Mouse (Mus musculus) forebrain, embryonic 12.5 days (tissue): ENCODE results near the gene Psmd1. TPM values are rescaled to one million over a fixed set of nuclear protein-coding genes. Genes with fewer than 3 reads are reported as not detected.

Experiments used
- ATAC-seq: fragments of 200-750 bp; cut with Nextera tagmentation; 2 replicates; pipeline ENCODE4 v1.8.0; 2017; ENCODE audit warnings: moderate TSS enrichment; ENCODE audit not compliant: low FRiP score
- H3K27ac ChIP-seq: fragments of 300-500 bp; sonication (generic); 2 replicates; pipeline ENCODE4 v1.5.1; 2016; ENCODE audit warnings: mild to moderate bottlenecking
- H3K27me3 ChIP-seq: fragments of 300-500 bp; sonication (generic); 2 replicates; pipeline ENCODE4 v1.6.1; 2016; ENCODE audit warnings: mild to moderate bottlenecking
- H3K36me3 ChIP-seq: fragments of 300-500 bp; sonication (generic); replicated peaks from 2 replicates; pipeline ENCODE4 v1.6.1; 2016; ENCODE audit warnings: mild to moderate bottlenecking
- H3K4me1 ChIP-seq: fragments of 300-500 bp; sonication (generic); 2 replicates; pipeline ENCODE4 v1.6.1; 2016
- H3K4me2 ChIP-seq: fragments of 300-500 bp; sonication (generic); 2 replicates; pipeline ENCODE4 v1.6.1; 2016; ENCODE audit warnings: mild to moderate bottlenecking, moderate library complexity
- H3K4me3 ChIP-seq: fragments of 300-500 bp; sonication (generic); replicated peaks from 2 replicates; pipeline ENCODE4 v1.5.1; 2016; ENCODE audit warnings: mild to moderate bottlenecking
- H3K9ac ChIP-seq: fragments of 300-500 bp; sonication (generic); 2 replicates; pipeline ENCODE4 v1.6.1; 2016; ENCODE audit warnings: mild to moderate bottlenecking
- H3K9me3 ChIP-seq: fragments of 300-500 bp; sonication (generic); 2 replicates; pipeline ENCODE4 v1.6.1; 2016
- WGBS: fragments of 180-500 bp; shearing (Covaris S2); methylation state at CpG from one replicate; pipeline ENCODE4 v1.1.7; 2016; 5-methylcytosine and 5-hydroxymethylcytosine counted together
- polyA plus RNA-seq: library from polyadenylated mRNA; unstranded; fragments of >200 nt; fragmentation: Nextera tagmentation; extraction: Ambion mirVana; gene quantifications from 2 replicates; pipeline ENCODE4 v1.2.1, GENCODE M21; 2016

Gene Psmd1
- polyA plus RNA-seq, 1 experiment from 2014 or later: 202 TPM

DNA sequence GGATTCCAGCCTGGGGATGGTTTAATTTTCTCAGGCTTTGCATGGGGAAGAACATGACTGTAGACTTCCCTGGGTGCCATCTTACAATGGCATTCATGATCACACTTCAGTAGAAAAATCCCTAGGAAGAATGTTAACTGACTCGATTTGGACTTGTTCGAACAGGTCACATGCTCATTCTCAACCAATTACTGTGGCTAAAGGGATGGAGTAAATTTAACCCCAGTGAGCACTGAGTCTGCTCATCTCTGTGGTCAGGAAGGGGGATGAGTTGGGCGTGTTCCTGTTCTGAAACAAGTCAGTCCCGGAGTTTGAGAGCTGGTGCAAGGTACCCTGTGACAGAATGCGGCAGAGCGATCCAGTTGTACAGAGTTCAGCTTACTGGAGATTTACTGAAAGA lies 86.7 kb downstream of the Psmd1 start:
- Histone ChIP-seq H3K27me3 (no peaks in the 10 kb centered on the region), H3K4me2 (no peak overlapping the region), H3K9me3 (no peaks in the 10 kb centered on the region), H3K27ac (no peak overlapping the region), H3K9ac (no peak overlapping the region), H3K36me3 (no peaks in the 10 kb centered on the region), H3K4me1 (peaks cover 15% of the 10 kb centered on the region), H3K4me3 (no peak overlapping the region)
- ATAC-seq: no peak
- 83% methylated on average over 6 of the region's 6 CpGs for WGBS

- Histone ChIP-seq H3K4me3 (no peak overlapping the region), H3K4me2 (no peak overlapping the region), H3K27me3 (no peaks in the 10 kb centered on the region), H3K36me3 (no peaks in the 10 kb centered on the region), H3K9me3 (no peaks in the 10 kb centered on the region), H3K4me1 (peaks cover 19% of the 10 kb centered on the region), H3K27ac (no peak overlapping the region), H3K9ac (no peak overlapping the region)
- ATAC-seq: no peak
- 87% methylated on average over 7 of the region's 7 CpGs for WGBS
These were observed 87.2 kb downstream of the Psmd1 start for GRCm38 (mm10) chr1:86151376-86151775.

GRCm38 (mm10) chr1:86152618-86153017 lies 88.4 kb downstream of the Psmd1 start:
- no peaks in the 10 kb centered on the region for H3K36me3 ChIP-seq
- peaks cover 19% of the 10 kb centered on the region for H3K4me1 ChIP-seq
- H3K9ac ChIP-seq: no peak overlapping the region
- H3K4me3 ChIP-seq: no peak overlapping the region
- no peaks in the 10 kb centered on the region for H3K27me3 ChIP-seq
- 83% methylated on average over 1 of the region's 1 CpGs for WGBS
- H3K4me2 ChIP-seq: no peak overlapping the region
- H3K27ac ChIP-seq: no peak overlapping the region
- H3K9me3 ChIP-seq: no peaks in the 10 kb centered on the region
- ATAC-seq: no peak

GRCm38 (mm10) chr1:86154133-86154823 lies 90.1 kb downstream of the Psmd1 start, which contains the start of gene Armc9:
Gene Armc9 (plus strand): TSS chr1:86154780.
- Histone ChIP-seq H3K27me3 (no peaks in the 10 kb centered on the region), H3K4me2 (peak within 1 kb of the TSS; percentile 83), H3K9me3 (no peaks in the 10 kb centered on the region), H3K4me1 (peaks cover 19% of the 10 kb centered on the region), H3K36me3 (no peaks in the 10 kb centered on the region), H3K9ac (peak within 1 kb of the TSS; percentile 80), H3K27ac (peak within 1 kb of the TSS; percentile 67), H3K4me3 (peak within 1 kb of the TSS; percentile 80)
- ATAC-seq: peak; percentile 100
- 3% methylated on average over 40 of the region's 40 CpGs for WGBS

DNA sequence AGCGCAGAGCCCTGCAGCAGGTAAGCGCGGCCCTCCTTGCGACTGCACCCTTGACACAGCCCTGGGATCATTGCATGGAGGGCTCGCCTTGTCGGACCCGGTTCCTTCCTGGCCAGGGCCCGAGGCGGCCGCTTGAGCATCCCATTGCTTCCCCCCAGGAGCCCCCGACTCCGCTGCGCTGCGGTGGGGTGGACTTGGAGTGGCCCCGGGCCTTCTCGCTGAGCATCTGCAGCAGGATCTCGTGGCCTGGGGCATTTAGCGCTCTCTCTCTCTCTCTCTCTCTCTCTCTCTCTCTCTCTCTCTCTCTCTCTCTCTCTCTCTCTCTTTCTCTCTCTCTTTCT lies 90.6 kb downstream of the Psmd1 start:
- Histone ChIP-seq H3K27ac (no peak overlapping the region), H3K4me1 (peaks cover 19% of the 10 kb centered on the region), H3K4me2 (peak overlapping the region; percentile 83), H3K27me3 (no peaks in the 10 kb centered on the region), H3K36me3 (no peaks in the 10 kb centered on the region), H3K9ac (peak overlapping the region; percentile 80), H3K9me3 (no peaks in the 10 kb centered on the region), H3K4me3 (peak overlapping the region; percentile 80)
- 0% methylated on average over 18 of the region's 18 CpGs for WGBS
- no peak for ATAC-seq

GRCm38 (mm10) chr1:86156075-86156474 lies 91.9 kb downstream of the Psmd1 start:
- H3K27ac ChIP-seq: no peak overlapping the region
- no peaks in the 10 kb centered on the region for H3K27me3 ChIP-seq
- H3K4me3 ChIP-seq: peak overlapping the region; percentile 80; the same call in 1 of the 2 replicates
- peaks cover 12% of the 10 kb centered on the region for H3K36me3 ChIP-seq
- H3K9me3 ChIP-seq: no peaks in the 10 kb centered on the region
- H3K4me2 ChIP-seq: no peak overlapping the region
- no peak for ATAC-seq
- 83% methylated on average over 3 of the region's 3 CpGs for WGBS
- H3K4me1 ChIP-seq: peaks cover 19% of the 10 kb centered on the region
- H3K9ac ChIP-seq: no peak overlapping the region

GRCm38 (mm10) chr1:86156595-86156994 lies 92.4 kb downstream of the Psmd1 start:
- no peak for ATAC-seq
- no peak overlapping the region for H3K4me3 ChIP-seq

GRCm38 (mm10) chr1:86160059-86160458 lies 95.9 kb downstream of the Psmd1 start:
- Histone ChIP-seq H3K36me3 (peaks cover 48% of the 10 kb centered on the region), H3K9me3 (no peaks in the 10 kb centered on the region), H3K9ac (no peak overlapping the region), H3K4me2 (no peak overlapping the region), H3K4me1 (peaks cover 12% of the 10 kb centered on the region), H3K27ac (no peak overlapping the region), H3K4me3 (no peak overlapping the region), H3K27me3 (no peaks in the 10 kb centered on the region)
- 93% methylated on average over 6 of the region's 6 CpGs for WGBS
- ATAC-seq: no peak

More at GRCm38 (mm10) chr1:86156595-86156994, 92.4 kb downstream of the Psmd1 start:
- no peak overlapping the region for H3K9ac ChIP-seq
- peaks cover 19% of the 10 kb centered on the region for H3K4me1 ChIP-seq
- 90% methylated on average over 6 of the region's 6 CpGs for WGBS
- no peaks in the 10 kb centered on the region for H3K27me3 ChIP-seq
- H3K36me3 ChIP-seq: peaks cover 17% of the 10 kb centered on the region
- no peak overlapping the region for H3K4me2 ChIP-seq
- H3K27ac ChIP-seq: no peak overlapping the region
- no peaks in the 10 kb centered on the region for H3K9me3 ChIP-seq

- H3K4me2 ChIP-seq: no peak overlapping the region
- H3K4me3 ChIP-seq: no peak overlapping the region
- H3K9me3 ChIP-seq: no peaks in the 10 kb centered on the region
- H3K27ac ChIP-seq: no peak overlapping the region
- H3K9ac ChIP-seq: no peak overlapping the region
- peaks cover 52% of the 10 kb centered on the region for H3K36me3 ChIP-seq
- H3K27me3 ChIP-seq: no peaks in the 10 kb centered on the region
- H3K4me1 ChIP-seq: peaks cover 8% of the 10 kb centered on the region
- ATAC-seq: no peak
- 95% methylated on average over 5 of the region's 5 CpGs for WGBS
These were observed 96.3 kb downstream of the Psmd1 start for GRCm38 (mm10) chr1:86160479-86160878.

DNA sequence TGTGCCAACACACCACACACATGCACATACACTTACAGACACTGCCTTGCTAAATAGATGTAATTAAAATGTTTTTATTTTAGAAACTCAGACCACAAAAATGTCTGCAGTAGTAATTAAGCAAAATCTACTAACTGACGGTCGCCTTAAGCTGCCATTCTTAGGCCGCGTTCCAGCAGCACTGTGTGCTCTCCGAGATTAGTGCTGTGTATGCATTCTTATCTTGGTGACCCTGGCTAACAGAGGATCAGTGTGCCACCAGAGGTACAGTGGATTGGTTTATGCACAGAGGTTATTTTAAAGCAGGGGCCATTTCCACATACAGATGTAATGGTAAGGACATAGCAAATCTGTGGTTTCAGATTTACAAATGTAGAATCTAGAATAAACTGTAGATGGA lies 96.9 kb downstream of the Psmd1 start:
- H3K9me3 ChIP-seq: no peaks in the 10 kb centered on the region
- H3K27ac ChIP-seq: no peak overlapping the region
- no peaks in the 10 kb centered on the region for H3K27me3 ChIP-seq
- ATAC-seq: no peak
- no peak overlapping the region for H3K9ac ChIP-seq
- WGBS: 96% methylated on average over 5 of the region's 5 CpGs
- peaks cover 52% of the 10 kb centered on the region for H3K36me3 ChIP-seq
- peaks cover 2% of the 10 kb centered on the region; the same call in 1 of the 2 replicates for H3K4me1 ChIP-seq
- H3K4me2 ChIP-seq: no peak overlapping the region
- no peak overlapping the region for H3K4me3 ChIP-seq

GRCm38 (mm10) chr1:86174602-86175001 lies 110.4 kb downstream of the Psmd1 start:
- H3K9ac ChIP-seq: no peak overlapping the region
- H3K9me3 ChIP-seq: no peaks in the 10 kb centered on the region
- WGBS: 94% methylated on average over 5 of the region's 5 CpGs
- H3K36me3 ChIP-seq: peaks cover 71% of the 10 kb centered on the region
- no peaks in the 10 kb centered on the region for H3K4me1 ChIP-seq
- no peak overlapping the region for H3K27ac ChIP-seq
- no peak overlapping the region for H3K4me3 ChIP-seq
- ATAC-seq: no peak
- no peaks in the 10 kb centered on the region for H3K27me3 ChIP-seq
- no peak overlapping the region for H3K4me2 ChIP-seq

GRCm38 (mm10) chr1:86176066-86176465 lies 111.9 kb downstream of the Psmd1 start:
- no peak overlapping the region for H3K4me2 ChIP-seq
- ATAC-seq: no peak
- WGBS: 89% methylated on average over 2 of the region's 2 CpGs
- no peaks in the 10 kb centered on the region for H3K4me1 ChIP-seq
- no peak overlapping the region for H3K4me3 ChIP-seq
- H3K9ac ChIP-seq: no peak overlapping the region
- H3K27me3 ChIP-seq: no peaks in the 10 kb centered on the region
- no peak overlapping the region for H3K27ac ChIP-seq
- no peaks in the 10 kb centered on the region for H3K9me3 ChIP-seq
- H3K36me3 ChIP-seq: peaks cover 64% of the 10 kb centered on the region
